ENCODE assay signal across 8 mouse cellular contexts in the genomic region with DNA sequence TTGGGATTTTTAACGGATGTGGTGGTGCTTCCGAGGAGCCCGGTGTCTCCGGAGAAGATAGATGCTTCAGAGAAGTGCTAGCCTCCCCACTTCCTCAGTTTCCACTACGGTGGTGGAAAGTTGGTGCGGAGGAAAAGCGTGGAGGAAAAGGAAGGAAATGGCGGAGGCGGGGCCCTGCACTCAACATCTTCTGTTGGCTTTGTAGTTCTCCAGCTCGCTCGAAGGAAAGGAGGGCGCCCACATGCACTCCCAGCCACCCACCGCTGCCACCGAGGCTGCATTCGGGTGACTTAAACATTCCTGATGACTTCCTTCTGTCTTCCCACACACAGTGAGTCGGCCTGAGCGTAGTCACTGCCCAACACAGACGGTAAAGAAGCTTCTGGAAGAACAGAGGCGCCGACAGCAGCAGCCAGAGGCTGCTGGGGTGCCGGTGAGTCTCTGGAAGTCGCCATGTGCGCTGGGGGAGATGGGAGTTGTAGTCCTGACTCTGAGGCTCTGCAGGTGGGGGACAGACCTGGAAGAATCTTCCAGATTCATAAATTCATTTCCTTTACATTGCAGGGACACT. TPM values are rescaled to one million over a fixed set of nuclear protein-coding genes. Genes with fewer than 3 reads are reported as not detected.
DNase-seq lines count a peak whose midpoint lies in the region; ATAC-seq lines count a peak whose summit lies in the region.

No protein-coding gene starts in this region.

- H3K4me1 ChIP-seq in forebrain, embryonic 11.5 days (replicated peaks; ENCODE audit: control insufficient read depth, insufficient read depth, low read length), result peaks cover 7% of the 10 kb centered on the region; the same call in 1 of the 2 replicates
- peaks cover 11% of the 10 kb centered on the region for H3K4me1 ChIP-seq in hindbrain, embryonic 16.5 days (ENCODE audit: control insufficient read depth, insufficient read depth, low read depth, low read length)
- 0 out of 2 replicates have a peak, but pooled peaks cover 5% of the 10 kb centered on the region for H3K4me1 ChIP-seq in liver, embryonic 11.5 days (replicated peaks; ENCODE audit: control insufficient read depth, insufficient read depth, low read length)
- H3K4me1 ChIP-seq in neural tube, embryonic 12.5 days, result peaks cover 14% of the 10 kb centered on the region

- H3K4me2 ChIP-seq in forebrain, embryonic 11.5 days (ENCODE audit: low read depth, low read length, severe bottlenecking), result peak overlapping the region; percentile 94
- H3K4me2 ChIP-seq in hindbrain, embryonic 16.5 days (ENCODE audit: low read length), result peak overlapping the region; percentile 99
- peak overlapping the region; percentile 74 for H3K4me2 ChIP-seq in liver, embryonic 11.5 days
- H3K4me2 ChIP-seq in neural tube, embryonic 12.5 days (replicated peaks), result peak overlapping the region; percentile 86

- WGBS in forebrain, embryonic 11.5 days, result 55% methylated on average over 23 of the region's 23 CpGs
- 43% methylated on average over 23 of the region's 23 CpGs for WGBS in hindbrain, embryonic 16.5 days
- 27% methylated on average over 23 of the region's 23 CpGs for WGBS in liver, embryonic 11.5 days
- WGBS in neural tube, embryonic 12.5 days, result 53% methylated on average over 23 of the region's 23 CpGs

- no peak overlapping the region for H3K27ac ChIP-seq in forebrain, embryonic 11.5 days (ENCODE audit: low read depth, low read length)
- H3K27ac ChIP-seq in hindbrain, embryonic 16.5 days (ENCODE audit: low read depth, low read length), result peak overlapping the region; percentile 59; the same call in 1 of the 2 replicates
- no peak overlapping the region for H3K27ac ChIP-seq in liver, embryonic 11.5 days (ENCODE audit: low read depth, low read length)
- H3K27ac ChIP-seq in neural tube, embryonic 12.5 days, result no peak overlapping the region

- ATAC-seq in forebrain, embryonic 11.5 days (replicated peaks; ENCODE audit: low FRiP score), result no peak
- 0 out of 2 replicates have a peak, but pooled peaks have one; percentile 1 for ATAC-seq in hindbrain, embryonic 16.5 days
- ATAC-seq in liver, embryonic 11.5 days (replicated peaks; ENCODE audit: low FRiP score), result no peak
- ATAC-seq in neural tube, embryonic 12.5 days (ENCODE audit: low FRiP score, low read depth), result no peak
- no peak for ATAC-seq in monocyte, adult 5-6 weeks (replicated peaks; ENCODE audit: insufficient number of reproducible peaks, low FRiP score, low TSS enrichment, poor library complexity, severe bottlenecking)

- H3K4me3 ChIP-seq in forebrain, embryonic 11.5 days (ENCODE audit: low read depth, low read length), result peak overlapping the region; percentile 52
- peak overlapping the region; percentile 67 for H3K4me3 ChIP-seq in hindbrain, embryonic 16.5 days (ENCODE audit: low read length)
- H3K4me3 ChIP-seq in liver, embryonic 11.5 days (ENCODE audit: low read depth, low read length), result peak overlapping the region; percentile 48
- H3K4me3 ChIP-seq in neural tube, embryonic 12.5 days, result peak overlapping the region; percentile 51

- H3K36me3 ChIP-seq in forebrain, embryonic 11.5 days (ENCODE audit: control insufficient read depth, insufficient read depth, low read length), result no peaks in the 10 kb centered on the region
- peaks cover 11% of the 10 kb centered on the region; the same call in 1 of the 2 replicates for H3K36me3 ChIP-seq in hindbrain, embryonic 16.5 days (ENCODE audit: control insufficient read depth, insufficient read depth, low read length)
- peaks cover 12% of the 10 kb centered on the region; the same call in 1 of the 2 replicates for H3K36me3 ChIP-seq in liver, embryonic 11.5 days (ENCODE audit: control insufficient read depth, insufficient read depth, low read length)
- H3K36me3 ChIP-seq in neural tube, embryonic 12.5 days, result peaks cover 6% of the 10 kb centered on the region; the same call in 1 of the 2 replicates

- DNase-seq in adrenal gland, postnatal 10 days, result peak; percentile 33
- DNase-seq in adrenal gland, adult 18-20 months (ENCODE audit: low spot score in 2 of 2), result no peak
- DNase-seq in CD4-positive, CD25-positive, alpha-beta regulatory T cell, adult 2 months (ENCODE audit: low read depth, low spot score), result peak; percentile 83
- DNase-seq in forebrain, embryonic 11.5 days (ENCODE audit: low spot score), result no peak
- no peak for DNase-seq in liver, embryonic 11.5 days (ENCODE audit: low spot score)

- no peaks in the 10 kb centered on the region for H3K9me3 ChIP-seq in forebrain, embryonic 11.5 days (ENCODE audit: control insufficient read depth, low read length)
- no peaks in the 10 kb centered on the region for H3K9me3 ChIP-seq in hindbrain, embryonic 16.5 days (ENCODE audit: control insufficient read depth, low read length)
- H3K9me3 ChIP-seq in liver, embryonic 11.5 days (ENCODE audit: control insufficient read depth, low read length), result no peaks in the 10 kb centered on the region
- no peaks in the 10 kb centered on the region for H3K9me3 ChIP-seq in neural tube, embryonic 12.5 days

- H3K27me3 ChIP-seq in forebrain, embryonic 11.5 days (ENCODE audit: control insufficient read depth, insufficient read depth, low read length), result no peaks in the 10 kb centered on the region
- H3K27me3 ChIP-seq in hindbrain, embryonic 16.5 days (replicated peaks; ENCODE audit: control insufficient read depth, insufficient read depth, low read length), result no peaks in the 10 kb centered on the region
- H3K27me3 ChIP-seq in liver, embryonic 11.5 days (replicated peaks; ENCODE audit: control insufficient read depth, insufficient read depth, low read length), result no peaks in the 10 kb centered on the region
- peaks cover 9% of the 10 kb centered on the region; the same call in 1 of the 2 replicates for H3K27me3 ChIP-seq in neural tube, embryonic 12.5 days (replicated peaks)

- H3K9ac ChIP-seq in forebrain, embryonic 11.5 days (ENCODE audit: low read length), result peak overlapping the region; percentile 63
- peak overlapping the region; percentile 77 for H3K9ac ChIP-seq in hindbrain, embryonic 16.5 days (ENCODE audit: low read depth, low read length)
- peak overlapping the region; percentile 50 for H3K9ac ChIP-seq in liver, embryonic 11.5 days (ENCODE audit: low read depth, low read length)
- peak overlapping the region; percentile 56 for H3K9ac ChIP-seq in neural tube, embryonic 12.5 days

RNA-seq across cellular contexts. Expression of gene Nfkbid, which starts 1.6 kb away (rescaled TPM):
- total RNA-seq in adrenal gland, postnatal 10 days (2021), result 1 to 10 TPM; 2.3 to 2.4 TPM
- 1 to 10 TPM; 1.6 to 2.0 TPM for total RNA-seq in adrenal gland, adult 18-20 months (2021)
- polyA plus RNA-seq in forebrain, embryonic 11.5 days (2014; fragmentation: Nextera tagmentation; extraction: Ambion mirVana), result 1.3 and 1.6 TPM in 2 replicates
- polyA plus RNA-seq in hindbrain, embryonic 16.5 days (2015; fragmentation: Nextera tagmentation; extraction: Ambion mirVana), result 2.5 and 2.9 TPM in 2 replicates
- 1.8 and 3.6 TPM in 2 replicates for polyA plus RNA-seq in liver, embryonic 11.5 days (2014; fragmentation: Nextera tagmentation; extraction: Ambion mirVana)
- 1.4 and 2.1 TPM in 2 replicates for polyA plus RNA-seq in neural tube, embryonic 12.5 days (2016; fragmentation: Nextera tagmentation; extraction: Ambion mirVana)
- 25.9 to 48.3 TPM (median 34.1 TPM) in 3 replicates for total RNA-seq in monocyte, adult 5-6 weeks (2017)

RNA-seq across cellular contexts. Expression of gene Hcst, which starts 3.5 kb away (rescaled TPM):
- 1 to 10 TPM; 3.7 to 4.9 TPM for total RNA-seq in adrenal gland, postnatal 10 days (2021)
- 1 to 10 TPM; 1.5 to 1.9 TPM for total RNA-seq in adrenal gland, adult 18-20 months (2021)
- 1.0 TPM in 1 of 2 replicates, not detected in the other for polyA plus RNA-seq in forebrain, embryonic 11.5 days (2014; fragmentation: Nextera tagmentation; extraction: Ambion mirVana)
- polyA plus RNA-seq in hindbrain, embryonic 16.5 days (2015; fragmentation: Nextera tagmentation; extraction: Ambion mirVana), result 0.95 and 0.97 TPM in 2 replicates
- 2.2 and 2.9 TPM in 2 replicates for polyA plus RNA-seq in liver, embryonic 11.5 days (2014; fragmentation: Nextera tagmentation; extraction: Ambion mirVana)
- 0.72 and 1.2 TPM in 2 replicates for polyA plus RNA-seq in neural tube, embryonic 12.5 days (2016; fragmentation: Nextera tagmentation; extraction: Ambion mirVana)
- total RNA-seq in monocyte, adult 5-6 weeks (2017), result 44.2 to 97.2 TPM (median 67.5 TPM) in 3 replicates

RNA-seq across cellular contexts. Expression of gene Tyrobp, which starts 9.6 kb away (rescaled TPM):
- total RNA-seq in adrenal gland, postnatal 10 days (2021), result 10 to 100 TPM; 25.8 to 29.1 TPM
- total RNA-seq in adrenal gland, adult 18-20 months (2021), result 10 to 100 TPM; 34.7 to 68.5 TPM
- 9.6 and 15.2 TPM in 2 replicates for polyA plus RNA-seq in forebrain, embryonic 11.5 days (2014; fragmentation: Nextera tagmentation; extraction: Ambion mirVana)
- 29.7 and 31.5 TPM in 2 replicates for polyA plus RNA-seq in hindbrain, embryonic 16.5 days (2015; fragmentation: Nextera tagmentation; extraction: Ambion mirVana)
- 60.6 and 61.9 TPM in 2 replicates for polyA plus RNA-seq in liver, embryonic 11.5 days (2014; fragmentation: Nextera tagmentation; extraction: Ambion mirVana)
- 22.6 and 23.2 TPM in 2 replicates for polyA plus RNA-seq in neural tube, embryonic 12.5 days (2016; fragmentation: Nextera tagmentation; extraction: Ambion mirVana)
- 1,651 to 1,754 TPM (median 1,724 TPM) in 3 replicates for total RNA-seq in monocyte, adult 5-6 weeks (2017)

RNA-seq across cellular contexts. Expression of gene Aplp1, which starts 22.2 kb away (rescaled TPM):
- 10 to 100 TPM; 26.1 to 34.3 TPM for total RNA-seq in adrenal gland, postnatal 10 days (2021)
- 10 to 100 TPM; 31.8 to 40.6 TPM for total RNA-seq in adrenal gland, adult 18-20 months (2021)
- 99.2 and 108 TPM in 2 replicates for polyA plus RNA-seq in forebrain, embryonic 11.5 days (2014; fragmentation: Nextera tagmentation; extraction: Ambion mirVana)
- 742 and 752 TPM in 2 replicates for polyA plus RNA-seq in hindbrain, embryonic 16.5 days (2015; fragmentation: Nextera tagmentation; extraction: Ambion mirVana)
- polyA plus RNA-seq in liver, embryonic 11.5 days (2014; fragmentation: Nextera tagmentation; extraction: Ambion mirVana), result 18.4 and 19.1 TPM in 2 replicates
- polyA plus RNA-seq in neural tube, embryonic 12.5 days (2016; fragmentation: Nextera tagmentation; extraction: Ambion mirVana), result 368 and 386 TPM in 2 replicates
- total RNA-seq in monocyte, adult 5-6 weeks (2017), result 0.68 TPM in 1 of 3 replicates, not detected in the others

RNA-seq across cellular contexts. Expression of gene Kirrel2, which starts 34.3 kb away (rescaled TPM):
- not detected for total RNA-seq in adrenal gland, postnatal 10 days (2021)
- total RNA-seq in adrenal gland, adult 18-20 months (2021), result not detected
- 0.55 and 0.61 TPM in 2 replicates for polyA plus RNA-seq in forebrain, embryonic 11.5 days (2014; fragmentation: Nextera tagmentation; extraction: Ambion mirVana)
- 3.0 and 4.2 TPM in 2 replicates for polyA plus RNA-seq in hindbrain, embryonic 16.5 days (2015; fragmentation: Nextera tagmentation; extraction: Ambion mirVana)
- 0.22 and 0.95 TPM in 2 replicates for polyA plus RNA-seq in liver, embryonic 11.5 days (2014; fragmentation: Nextera tagmentation; extraction: Ambion mirVana)
- 13.5 and 14.6 TPM in 2 replicates for polyA plus RNA-seq in neural tube, embryonic 12.5 days (2016; fragmentation: Nextera tagmentation; extraction: Ambion mirVana)
- total RNA-seq in monocyte, adult 5-6 weeks (2017), result not detected in 3 replicates

Comparison
In these comparisons a context has a peak if more than half of its experiments do, and no peak if none do; other contexts are left out.
1. DNase-seq: peak in adrenal gland, postnatal 10 days (single experiment) and CD4-positive, CD25-positive, alpha-beta regulatory T cell, adult 2 months (single experiment); none in adrenal gland, adult 18-20 months (0 of 2), forebrain, embryonic 11.5 days (single experiment) and liver, embryonic 11.5 days (single experiment).
2. Peak in every context shown above with its lines, with median percentiles within 50 percentile points of each other: H3K4me2 ChIP-seq, H3K4me3 ChIP-seq and H3K9ac ChIP-seq.